Comparison of ENCODE assay signal across 14 mouse cellular contexts in the genomic region with DNA sequence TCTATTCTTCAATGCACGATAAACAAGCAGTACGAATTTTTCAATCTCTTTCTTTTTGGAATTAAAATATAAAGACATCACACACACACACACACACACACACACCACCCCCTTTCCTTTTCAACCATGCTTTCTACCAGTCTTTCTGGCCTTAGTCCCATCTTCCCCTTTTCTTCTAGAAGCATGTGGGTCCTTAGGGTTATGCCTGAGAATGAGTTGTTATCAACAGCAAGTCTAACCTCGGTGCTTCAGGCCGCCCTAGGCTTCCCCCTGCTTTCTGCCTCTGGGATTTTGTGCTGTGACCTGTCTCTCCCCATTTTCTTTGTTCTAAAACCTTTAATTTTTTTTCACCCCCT. TPM values are rescaled to one million over a fixed set of nuclear protein-coding genes. Genes with fewer than 3 reads are reported as not detected.
DNase-seq lines count a peak whose midpoint lies in the region; ATAC-seq and TF ChIP-seq lines count a peak whose summit lies in the region.
"Had no signal": no experiment of that assay in that cellular context is flagged by ENCODE, and none has a peak within 500 bp of the region (broad histone marks: within the 10 kb centered on the region; RNA-seq: fewer than 3 reads in every experiment).

No protein-coding gene starts in this region.

- TF ChIP-seq POLR2A in thymus, adult 2 months (IDR thresholded peaks at IDR 0.05; ENCODE audit: control insufficient read depth, extremely low read depth, insufficient read depth, low read length, poor library complexity), result no peak

- no peaks in the 10 kb centered on the region for H3K9me3 ChIP-seq in heart, embryonic 12.5 days (replicated peaks)
- no peaks in the 10 kb centered on the region for H3K9me3 ChIP-seq in lung, embryonic 16.5 days (ENCODE audit: control insufficient read depth, low read length)
- H3K9me3 ChIP-seq: G1E; hindbrain, embryonic 13.5 days; limb, embryonic 13.5 days had no signal

- H3K9ac ChIP-seq in heart, embryonic 12.5 days, result no peak overlapping the region
- H3K9ac ChIP-seq in lung, embryonic 16.5 days (ENCODE audit: low read length), result no peak overlapping the region
- H3K9ac ChIP-seq: hindbrain, embryonic 13.5 days; limb, embryonic 13.5 days had no signal

- H3K4me3 ChIP-seq in heart, embryonic 12.5 days, result no peak overlapping the region
- H3K4me3 ChIP-seq in lung, embryonic 16.5 days (ENCODE audit: low read length), result no peak overlapping the region
- no peak overlapping the region for H3K4me3 ChIP-seq in thymus, adult 2 months (ENCODE audit: control insufficient read depth, insufficient read depth, low read length)
- H3K4me3 ChIP-seq: hindbrain, embryonic 13.5 days; limb, embryonic 13.5 days had no signal

- no peaks in the 10 kb centered on the region for H3K36me3 ChIP-seq in heart, embryonic 12.5 days
- no peaks in the 10 kb centered on the region for H3K36me3 ChIP-seq in lung, embryonic 16.5 days (ENCODE audit: control insufficient read depth, insufficient read depth, low read length)
- H3K36me3 ChIP-seq in thymus, adult 2 months (ENCODE audit: control insufficient read depth, insufficient read depth, low read length), result no peaks in the 10 kb centered on the region
- H3K36me3 ChIP-seq: G1E; hindbrain, embryonic 13.5 days; limb, embryonic 13.5 days had no signal

- H3K27me3 ChIP-seq in heart, embryonic 12.5 days (replicated peaks), result peaks cover 9% of the 10 kb centered on the region; the same call in 1 of the 2 replicates
- no peaks in the 10 kb centered on the region for H3K27me3 ChIP-seq in lung, embryonic 16.5 days (ENCODE audit: control insufficient read depth, insufficient read depth, low read depth, low read length)
- H3K27me3 ChIP-seq in thymus, adult 2 months (ENCODE audit: control insufficient read depth, insufficient read depth, low read length), result no peaks in the 10 kb centered on the region
- H3K27me3 ChIP-seq: hindbrain, embryonic 13.5 days; limb, embryonic 13.5 days had no signal

- H3K27ac ChIP-seq in heart, embryonic 12.5 days (ENCODE audit: poor library complexity, severe bottlenecking), result peak overlapping the region; percentile 43; the same call in 1 of the 2 replicates
- H3K27ac ChIP-seq in lung, embryonic 16.5 days (ENCODE audit: low read length), result peak overlapping the region; percentile 77
- no peak overlapping the region for H3K27ac ChIP-seq in thymus, adult 2 months (ENCODE audit: control insufficient read depth, insufficient read depth, low read length)
- H3K27ac ChIP-seq: hindbrain, embryonic 13.5 days; kidney, postnatal 0 days; limb, embryonic 13.5 days had no signal

- ATAC-seq in heart, embryonic 12.5 days (ENCODE audit: insufficient number of reproducible peaks, low FRiP score), result no peak
- ATAC-seq in lung, embryonic 16.5 days (ENCODE audit: low read depth), result peak; percentile 32
- ATAC-seq in hematopoietic stem cell, adult 5-6 weeks (replicated peaks in 1 of 2; ENCODE audit: insufficient read depth in 1 of 2, low FRiP score in 2 of 2, low TSS enrichment in 1 of 2, low read depth in 1 of 2, poor library complexity in 2 of 2, severe bottlenecking in 2 of 2), result peak; percentile 49 to 63; a peak in 2 of 4 replicates

- 0 out of 2 replicates have a peak, but pooled peaks cover 4% of the 10 kb centered on the region for H3K4me1 ChIP-seq in heart, embryonic 12.5 days (replicated peaks)
- H3K4me1 ChIP-seq in lung, embryonic 16.5 days (replicated peaks; ENCODE audit: control insufficient read depth, insufficient read depth, low read length), result no peaks in the 10 kb centered on the region
- H3K4me1 ChIP-seq in thymus, adult 2 months (replicated peaks; ENCODE audit: control insufficient read depth, insufficient read depth, low read length), result no peaks in the 10 kb centered on the region
- H3K4me1 ChIP-seq: hindbrain, embryonic 13.5 days; limb, embryonic 13.5 days had no signal

- TF ChIP-seq CTCF in thymus, adult 2 months (IDR thresholded peaks at IDR 0.05; ENCODE audit: borderline replicate concordance, control insufficient read depth, extremely low read depth, insufficient read depth, low read length, poor library complexity), result no peak

- WGBS in heart, embryonic 12.5 days, result 65% methylated on average over 4 of the region's 4 CpGs
- WGBS in lung, embryonic 16.5 days, result 55% methylated on average over 4 of the region's 4 CpGs
- WGBS in thymus, adult 2 months, result 79% methylated on average over 4 of the region's 4 CpGs

- DNase-seq in heart, adult 9 months (ENCODE audit: low spot score in 2 of 2), result no peak
- DNase-seq in lung, postnatal 4 days, result no peak
- DNase-seq in layer of hippocampus, postnatal 14 days (ENCODE audit: low spot score in 2 of 2), result no peak
- no peak for DNase-seq in thymus, adult 2 months
- DNase-seq: cerebellum, adult 11 months; gastrocnemius, postnatal 36 days; lung, adult 2 months had no signal

- H3K4me2 ChIP-seq in heart, embryonic 12.5 days, result no peak overlapping the region
- H3K4me2 ChIP-seq in lung, embryonic 16.5 days (ENCODE audit: low read depth, low read length), result no peak overlapping the region
- H3K4me2 ChIP-seq: hindbrain, embryonic 13.5 days; limb, embryonic 13.5 days had no signal

RNA-seq across cellular contexts. Expression of a gene that starts 13.3 kb away (rescaled TPM):
- polyA plus RNA-seq in heart, embryonic 12.5 days (2016; fragmentation: Nextera tagmentation; extraction: Ambion mirVana), result 20.7 and 21.0 TPM in 2 replicates
- 35.9 and 38.5 TPM in 2 replicates for polyA plus RNA-seq in lung, embryonic 16.5 days (2015; fragmentation: Nextera tagmentation; extraction: Ambion mirVana)
- total RNA-seq in hematopoietic stem cell, adult 5-6 weeks (2017), result 33.4 and 35.9 TPM in 2 replicates
- total RNA-seq in layer of hippocampus, postnatal 14 days (2021), result 10 to 100 TPM; 10.9 to 11.0 TPM
- 9.4 and 10.5 TPM in 2 replicates for polyA plus RNA-seq in thymus, adult 2 months (2012; rRNA removed)
